Mouse (Mus musculus): ENCODE measurements around the gene Dus3l. TPM values are rescaled to one million over a fixed set of nuclear protein-coding genes. Genes with fewer than 3 reads are reported as not detected.

The Dus3l gene
- polyA plus RNA-seq, 1 experiment from 2014 or later: 47.6 TPM

GRCm38 (mm10) chr17:56729656-56730055, 34.9 kb upstream of the Dus3l start:
- Histone ChIP-seq H3K4me3 (no peak overlapping the region), H3K27me3 (ENCODE audit: insufficient read depth, poor library complexity, severe bottlenecking) (peaks cover 5% of the 10 kb centered on the region; the same call in 1 of the 2 replicates), H3K9me3 (no peaks in the 10 kb centered on the region), H3K4me1 (replicated peaks) (peaks cover 35% of the 10 kb centered on the region), H3K36me3 (peaks cover 8% of the 10 kb centered on the region; the same call in 1 of the 2 replicates), H3K27ac (0 out of 2 replicates have a peak overlapping the region, but pooled peaks have one; percentile 50)
- no peak for DNase-seq (ENCODE audit: low spot score)
- 60% methylated on average over 2 of the region's 2 CpGs for WGBS

- Histone ChIP-seq H3K36me3 (no peaks in the 10 kb centered on the region), H3K9me3 (no peaks in the 10 kb centered on the region), H3K27ac (no peak overlapping the region), H3K27me3 (ENCODE audit: insufficient read depth, poor library complexity, severe bottlenecking) (peaks cover 13% of the 10 kb centered on the region), H3K4me1 (replicated peaks) (no peaks in the 10 kb centered on the region), H3K4me3 (no peak overlapping the region)
- DNase-seq (ENCODE audit: low spot score): no peak
- WGBS: 47% methylated on average over 8 of the region's 8 CpGs
These were observed 28.0 kb upstream of the Dus3l start for GRCm38 (mm10) chr17:56736534-56736933.

- no peaks in the 10 kb centered on the region for H3K4me1 ChIP-seq (replicated peaks)
- 0 out of 2 replicates have a peak overlapping the region, but pooled peaks have one; percentile 23 for H3K27ac ChIP-seq
- 86% methylated on average over 10 of the region's 10 CpGs for WGBS
- no peak for DNase-seq (ENCODE audit: low spot score)
- no peaks in the 10 kb centered on the region for H3K36me3 ChIP-seq
- H3K4me3 ChIP-seq: no peak overlapping the region
- peaks cover 16% of the 10 kb centered on the region for H3K27me3 ChIP-seq (ENCODE audit: insufficient read depth, poor library complexity, severe bottlenecking)
- H3K9me3 ChIP-seq: no peaks in the 10 kb centered on the region
These were observed 26.3 kb upstream of the Dus3l start for GRCm38 (mm10) chr17:56738221-56738620.

GRCm38 (mm10) chr17:56740118-56740787, 24.3 kb upstream of the Dus3l start:
- no peak overlapping the region for H3K4me3 ChIP-seq
- DNase-seq (ENCODE audit: low spot score): no peak
- WGBS: 86% methylated on average over 17 of the region's 17 CpGs

GRCm38 (mm10) chr17:56740788-56741160, 23.8 kb upstream of the Dus3l start:
- H3K4me1 ChIP-seq (replicated peaks): no peaks in the 10 kb centered on the region
- H3K36me3 ChIP-seq: no peaks in the 10 kb centered on the region
- no peak overlapping the region for H3K4me3 ChIP-seq
- no peak overlapping the region for H3K27ac ChIP-seq
- no peak for DNase-seq (ENCODE audit: low spot score)
- 78% methylated on average over 17 of the region's 17 CpGs for WGBS
- H3K27me3 ChIP-seq (ENCODE audit: insufficient read depth, poor library complexity, severe bottlenecking): 0 out of 2 replicates have a peak, but pooled peaks cover 11% of the 10 kb centered on the region
- no peaks in the 10 kb centered on the region for H3K9me3 ChIP-seq

More at GRCm38 (mm10) chr17:56740118-56740787, 24.3 kb upstream of the Dus3l start:
- Histone ChIP-seq H3K4me1 (replicated peaks) (no peaks in the 10 kb centered on the region), H3K27ac (no peak overlapping the region), H3K27me3 (ENCODE audit: insufficient read depth, poor library complexity, severe bottlenecking) (peaks cover 12% of the 10 kb centered on the region; the same call in 1 of the 2 replicates), H3K9me3 (no peaks in the 10 kb centered on the region), H3K36me3 (no peaks in the 10 kb centered on the region)

GRCm38 (mm10) chr17:56744173-56744572, 20.4 kb upstream of the Dus3l start:
- 66% methylated on average over 5 of the region's 5 CpGs for WGBS
- Histone ChIP-seq H3K9me3 (no peaks in the 10 kb centered on the region), H3K4me1 (replicated peaks) (no peaks in the 10 kb centered on the region), H3K27me3 (ENCODE audit: insufficient read depth, poor library complexity, severe bottlenecking) (peaks cover 6% of the 10 kb centered on the region; the same call in 1 of the 2 replicates), H3K27ac (no peak overlapping the region), H3K36me3 (no peaks in the 10 kb centered on the region), H3K4me3 (no peak overlapping the region)
- no peak for DNase-seq (ENCODE audit: low spot score)

- Histone ChIP-seq H3K27ac (peak overlapping the region; percentile 74), H3K4me3 (peak overlapping the region; percentile 41), H3K4me1 (replicated peaks) (peaks cover 33% of the 10 kb centered on the region), H3K36me3 (no peaks in the 10 kb centered on the region), H3K9me3 (no peaks in the 10 kb centered on the region), H3K27me3 (ENCODE audit: insufficient read depth, poor library complexity, severe bottlenecking) (peaks cover 69% of the 10 kb centered on the region)
- DNase-seq (ENCODE audit: low spot score): peak; percentile 69
- WGBS: 20% methylated on average over 71 of the region's 71 CpGs
These were observed 13.0 kb upstream of the Dus3l start for GRCm38 (mm10) chr17:56751404-56752072.

GRCm38 (mm10) chr17:56753452-56753851, 11.1 kb upstream of the Dus3l start:
- no peak overlapping the region for H3K4me3 ChIP-seq
- 23% methylated on average over 15 of the region's 15 CpGs for WGBS
- no peak for DNase-seq (ENCODE audit: low spot score)
- H3K27me3 ChIP-seq (ENCODE audit: insufficient read depth, poor library complexity, severe bottlenecking): peaks cover 88% of the 10 kb centered on the region
- no peaks in the 10 kb centered on the region for H3K36me3 ChIP-seq
- H3K9me3 ChIP-seq: no peaks in the 10 kb centered on the region; the same call in 1 of the 2 replicates
- peaks cover 52% of the 10 kb centered on the region for H3K4me1 ChIP-seq (replicated peaks)
- no peak overlapping the region for H3K27ac ChIP-seq

- H3K4me3 ChIP-seq: peak overlapping the region; percentile 16; the same call in 1 of the 2 replicates
- no peaks in the 10 kb centered on the region for H3K36me3 ChIP-seq
- 14% methylated on average over 36 of the region's 36 CpGs for WGBS
- peaks cover 99% of the 10 kb centered on the region for H3K27me3 ChIP-seq (ENCODE audit: insufficient read depth, poor library complexity, severe bottlenecking)
- H3K27ac ChIP-seq: no peak overlapping the region
- H3K4me1 ChIP-seq (replicated peaks): peaks cover 59% of the 10 kb centered on the region
- peaks cover 4% of the 10 kb centered on the region; the same call in 1 of the 2 replicates for H3K9me3 ChIP-seq
- no peak for DNase-seq (ENCODE audit: low spot score)
These were observed 10.0 kb upstream of the Dus3l start for GRCm38 (mm10) chr17:56754271-56755185.

GRCm38 (mm10) chr17:56756703-56757399, 7.7 kb upstream of the Dus3l start:
- DNase-seq (ENCODE audit: low spot score): no peak
- peaks cover 4% of the 10 kb centered on the region; the same call in 1 of the 2 replicates for H3K9me3 ChIP-seq
- peak overlapping the region; percentile 61 for H3K4me3 ChIP-seq
- H3K27ac ChIP-seq: peak overlapping the region; percentile 73
- H3K36me3 ChIP-seq: no peaks in the 10 kb centered on the region
- peaks cover 99% of the 10 kb centered on the region for H3K27me3 ChIP-seq (ENCODE audit: insufficient read depth, poor library complexity, severe bottlenecking)
- peaks cover 62% of the 10 kb centered on the region for H3K4me1 ChIP-seq (replicated peaks)
- 1% methylated on average over 51 of the region's 51 CpGs for WGBS

- peak within 1 kb of the TSS; percentile 61 for H3K4me3 ChIP-seq
- H3K27ac ChIP-seq: peak within 1 kb of the TSS; percentile 73
These were observed 7.0 kb upstream of the Dus3l start, which contains the start of gene Nrtn for GRCm38 (mm10) chr17:56757416-56758123. TSS of gene Nrtn (minus strand) at chr17:56757530.

More at GRCm38 (mm10) chr17:56757416-56758123, 7.0 kb upstream of the Dus3l start, which contains the start of gene Nrtn:
- DNase-seq (ENCODE audit: low spot score): peak; percentile 81
- H3K36me3 ChIP-seq: no peaks in the 10 kb centered on the region
- under 1% methylated on average over 48 of the region's 48 CpGs for WGBS
- H3K9me3 ChIP-seq: peaks cover 4% of the 10 kb centered on the region; the same call in 1 of the 2 replicates
- peaks cover 65% of the 10 kb centered on the region for H3K4me1 ChIP-seq (replicated peaks)
- peaks cover 91% of the 10 kb centered on the region for H3K27me3 ChIP-seq (ENCODE audit: insufficient read depth, poor library complexity, severe bottlenecking)
